Mouse (Mus musculus) left cerebral cortex, postnatal 36 days (tissue): ENCODE data around the gene Olfr1466. TPM values are rescaled to one million over a fixed set of nuclear protein-coding genes. Genes with fewer than 3 reads are reported as not detected.

Experiments
- DNase-seq, 2 experiments: peaks; one replicate each; pipeline ENCODE4 v3.0.0; 2021 to 2022; ENCODE audit warnings: low spot score in 2 of 2, mixed read lengths in 1 of 2
- intact Hi-C: fragments of 180-260 bp; cut with DNase I; formaldehyde crosslinking; loops from one replicate; pipeline ENCODE4 v1.15.1; 2025
- total RNA-seq, 2 experiments: library from RNA; stranded (reverse); gene quantifications; 2 replicates each; pipeline ENCODE4 v1.2.3; 2021

Olfr1466 gene
- not detected for total RNA-seq

- no peak for DNase-seq
- intact Hi-C loops, result no loop called here
These were observed at the start of gene Olfr1466 for GRCm38 (mm10) chr19:13338562-13338961. Gene Olfr1466 (plus strand): TSS chr19:13338862.

DNA sequence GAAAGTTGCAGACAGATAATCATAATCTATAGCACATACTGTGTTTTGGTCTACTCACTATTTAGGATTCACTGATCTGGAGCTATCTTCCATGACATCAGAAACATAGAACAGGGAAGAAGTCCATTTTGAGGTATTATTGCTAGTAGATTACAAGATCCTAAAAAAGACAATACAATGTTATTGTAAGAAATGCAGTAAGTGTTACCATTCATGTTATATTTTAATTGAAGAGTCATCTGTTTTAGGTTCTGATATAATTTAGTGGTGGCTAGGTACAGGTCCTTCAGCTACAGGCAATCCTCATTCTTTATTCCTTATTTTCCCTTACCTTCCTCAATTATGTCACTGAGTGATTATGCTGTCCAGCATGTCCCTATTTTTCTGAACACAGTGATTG lies 23.2 kb upstream of the Olfr1466 start, which contains the start of gene Olfr1465:
Olfr1465 (minus strand) TSS at position 101 of the 400 bp plus-strand sequence.
- DNase-seq, result no peak
- intact Hi-C loops, result loop anchor here (5.0 kb wide), 1 partner anchor 33 kb away; no protein-coding TSS in a partner anchor

DNA sequence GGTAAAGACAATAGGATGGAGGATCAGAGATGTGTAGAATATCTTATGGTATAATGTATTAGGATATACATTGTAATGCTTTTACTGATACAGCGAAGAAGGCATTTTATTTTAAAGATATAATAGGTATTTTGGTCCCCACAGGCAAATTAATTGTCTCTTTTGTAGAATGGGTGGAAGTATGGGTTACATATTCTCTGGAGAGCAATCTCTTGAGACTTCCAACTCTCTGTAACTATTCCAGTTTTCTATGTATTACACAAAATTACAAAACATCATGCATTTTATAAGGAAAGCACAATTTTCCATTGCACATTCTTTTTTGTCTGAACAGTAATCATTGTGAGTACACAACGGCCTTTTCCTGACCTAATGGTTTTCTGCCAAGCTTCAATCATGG lies 23.3 kb downstream of the Olfr1466 start, which contains the start of gene Olfr1467:
Olfr1467 (plus strand) TSS at position 301 of the 400 bp plus-strand sequence.
- DNase-seq, result no peak
- intact Hi-C loops, result no loop called here

Other genes with a start within 250 kb of the Olfr1466 start
- gene Olfr1457, start 241.0 kb upstream of the Olfr1466 start, total RNA-seq, result not detected
- not detected for gene Olfr1458, start 232.1 kb upstream of the Olfr1466 start, total RNA-seq
- gene Olfr1459, start 189.3 kb upstream of the Olfr1466 start, total RNA-seq, result under 1 TPM; 0.07 to 0.27 TPM
- not detected for gene Olfr1461, start 175.9 kb upstream of the Olfr1466 start, total RNA-seq
- gene Olfr1462, start 153.1 kb upstream of the Olfr1466 start, total RNA-seq, result not detected
- not detected for gene Olfr1463, start 107.5 kb upstream of the Olfr1466 start, total RNA-seq
- gene Olfr1465, start 23.3 kb upstream of the Olfr1466 start, total RNA-seq, result not detected
- not detected for gene Olfr1467, start 23.4 kb downstream of the Olfr1466 start, total RNA-seq
- gene Olfr1469, start 69.0 kb downstream of the Olfr1466 start, total RNA-seq, result not detected
- not detected for gene Olfr1471, start 104.5 kb downstream of the Olfr1466 start, total RNA-seq
- not detected for gene Olfr1472, start 117.2 kb downstream of the Olfr1466 start, total RNA-seq
- not detected for gene Olfr1474, start 130.7 kb downstream of the Olfr1466 start, total RNA-seq
- not detected for gene Olfr1475, start 141.3 kb downstream of the Olfr1466 start, total RNA-seq
- not detected for gene Olfr1477, start 161.7 kb downstream of the Olfr1466 start, total RNA-seq
- gene Olfr1480, start 189.1 kb downstream of the Olfr1466 start, total RNA-seq, result not detected
- gene Olfr1484, start 244.6 kb downstream of the Olfr1466 start, total RNA-seq, result not detected